Mouse (Mus musculus) T-cell, adult 2 months (primary cell): Measurements from ENCODE around the gene Mgp.
A peak's percentile ranks its signal among the peaks of the same experiment; 100 is the strongest.

ENCODE experiments used
- DNase-seq: peaks from one replicate; pipeline ENCODE4 v3.0.0; 2022; ENCODE audit warnings: low spot score

Mgp gene

GRCm38 (mm10) chr6:136875670-136876069, at the start of gene Mgp:
Gene Mgp, minus strand, starts transcription at chr6:136875823.
- no peak for DNase-seq

GRCm38 (mm10) chr6:136925049-136925448, 49.4 kb upstream of the Mgp start:
- DNase-seq: peak; percentile 42

- DNase-seq: no peak
These were observed 47.9 kb upstream of the Mgp start, which contains the start of gene Pde6h for GRCm38 (mm10) chr6:136923532-136923931. Gene Pde6h, plus strand, starts transcription at chr6:136923832.

- no peak for DNase-seq
These were observed 47.2 kb upstream of the Mgp start for GRCm38 (mm10) chr6:136922871-136923270.

- DNase-seq: no peak
These were observed 46.5 kb upstream of the Mgp start, which contains the start of gene Erp27 for GRCm38 (mm10) chr6:136922080-136922479. Gene Erp27, minus strand, starts transcription at chr6:136922180.

- no peak for DNase-seq
These were observed 46.0 kb upstream of the Mgp start for GRCm38 (mm10) chr6:136921601-136922000.

GRCm38 (mm10) chr6:136920320-136921257, 45.0 kb upstream of the Mgp start:
- peak; percentile 63 for DNase-seq

GRCm38 (mm10) chr6:136917885-136918284, 42.3 kb upstream of the Mgp start:
- no peak for DNase-seq

GRCm38 (mm10) chr6:136915721-136916395, 40.2 kb upstream of the Mgp start:
- no peak for DNase-seq

- no peak for DNase-seq
These were observed 38.6 kb upstream of the Mgp start for GRCm38 (mm10) chr6:136914234-136914633.

- DNase-seq: no peak
These were observed 37.9 kb upstream of the Mgp start for GRCm38 (mm10) chr6:136913384-136914126.

- no peak for DNase-seq
These were observed 37.2 kb upstream of the Mgp start for GRCm38 (mm10) chr6:136912751-136913265.

- DNase-seq: no peak
These were observed 34.7 kb upstream of the Mgp start for GRCm38 (mm10) chr6:136910247-136910890.

- DNase-seq: no peak
These were observed 31.3 kb upstream of the Mgp start for GRCm38 (mm10) chr6:136906937-136907293.

GRCm38 (mm10) chr6:136906283-136906936, 30.8 kb upstream of the Mgp start:
- no peak for DNase-seq

- no peak for DNase-seq
These were observed 28.4 kb upstream of the Mgp start for GRCm38 (mm10) chr6:136903885-136904470.

GRCm38 (mm10) chr6:136902527-136902926, 26.9 kb upstream of the Mgp start:
- peak; percentile 32 for DNase-seq

- no peak for DNase-seq
These were observed 25.4 kb upstream of the Mgp start for GRCm38 (mm10) chr6:136901010-136901409.

GRCm38 (mm10) chr6:136900369-136901009, 24.9 kb upstream of the Mgp start:
- no peak for DNase-seq

- peak; percentile 50 for DNase-seq
These were observed 23.3 kb upstream of the Mgp start for GRCm38 (mm10) chr6:136898954-136899353.
